Mouse (Mus musculus): ENCODE measurements around the gene Ppfia4.
"Not testable (repeated sequence)": the region's sequence is repeated elsewhere in the genome, so short reads cannot be mapped to it uniquely, and the experiment has no call there.

Ppfia4 gene

GRCm38 (mm10) chr1:134264341-134264740 lies 68.4 kb downstream of the Ppfia4 start:
- no peak for DNase-seq

DNA sequence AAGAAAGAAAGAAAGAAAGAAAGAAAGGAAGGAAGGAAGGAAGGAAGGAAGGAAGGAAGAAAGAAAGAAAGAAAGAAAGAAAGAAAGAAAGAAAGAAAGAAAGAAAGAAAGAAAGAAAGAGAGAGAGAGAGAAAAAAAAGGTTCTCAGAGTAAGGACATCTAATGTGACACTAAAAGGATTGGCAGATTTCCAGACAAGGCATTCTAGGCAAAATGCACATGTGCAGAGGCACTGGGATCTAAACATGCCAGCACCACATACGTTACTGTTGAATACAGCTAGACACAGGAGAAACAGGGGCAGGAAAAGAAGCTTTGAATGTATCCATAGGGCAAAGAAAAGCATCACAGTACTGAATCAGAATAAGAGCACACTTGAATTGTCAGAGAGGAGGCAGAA lies 83.0 kb downstream of the Ppfia4 start:
- not testable (repeated sequence) for DNase-seq
